Mouse (Mus musculus): ENCODE results near the gene Tbx6.

GRCm38 (mm10) chr7:126765540-126765939 lies 15.7 kb upstream of the Tbx6 start:
- TF ChIP-seq CTCF (IDR thresholded peaks at IDR 0.05; ENCODE audit: low read depth, low read length) (no peak), POLR2A (IDR thresholded peaks at IDR 0.05; ENCODE audit: insufficient read depth, low read length) (no peak)

Measured in ES-Bruce4 (cell line).